Mouse (Mus musculus) adrenal gland, postnatal 10 days (tissue): Measurements from ENCODE around the gene Ankrd11. TPM values are rescaled to one million over a fixed set of nuclear protein-coding genes. Genes with fewer than 3 reads are reported as not detected.
A peak's percentile ranks its signal among the peaks of the same experiment; 100 is the strongest.
"Not testable (repeated sequence)": the region's sequence is repeated elsewhere in the genome, so short reads cannot be mapped to it uniquely, and the experiment has no call there.

Experiments used
- DNase-seq: peaks from one replicate; pipeline ENCODE4 v3.0.0; 2021; ENCODE audit warnings: mixed read lengths
- long read RNA-seq, 2 experiments: library from polyadenylated mRNA; stranded (forward); transcript quantifications; one replicate each; pipeline ENCODE4 v2.0.0; 2021
- total RNA-seq, 2 experiments: library from RNA; stranded (reverse); gene quantifications; 2 replicates each; pipeline ENCODE4 v1.2.3; 2021

The Ankrd11 gene
- total RNA-seq = 100 to 1,000 TPM in 1 of 2 experiments, 10 to 100 TPM in 1; 73.9 to 103 TPM
- long read RNA-seq, experiment 1, partial matches to known transcripts = 61 of 98 reads
- long read RNA-seq, experiment 1, other reads (novel, unspliced or antisense) = 37 of 98 reads
- long read RNA-seq, experiment 2, full-length matches to known transcripts = 1 of 47 reads
- long read RNA-seq, experiment 2, partial matches to known transcripts = 40 of 47 reads
- long read RNA-seq, experiment 2, other reads (novel, unspliced or antisense) = 6 of 47 reads

DNA sequence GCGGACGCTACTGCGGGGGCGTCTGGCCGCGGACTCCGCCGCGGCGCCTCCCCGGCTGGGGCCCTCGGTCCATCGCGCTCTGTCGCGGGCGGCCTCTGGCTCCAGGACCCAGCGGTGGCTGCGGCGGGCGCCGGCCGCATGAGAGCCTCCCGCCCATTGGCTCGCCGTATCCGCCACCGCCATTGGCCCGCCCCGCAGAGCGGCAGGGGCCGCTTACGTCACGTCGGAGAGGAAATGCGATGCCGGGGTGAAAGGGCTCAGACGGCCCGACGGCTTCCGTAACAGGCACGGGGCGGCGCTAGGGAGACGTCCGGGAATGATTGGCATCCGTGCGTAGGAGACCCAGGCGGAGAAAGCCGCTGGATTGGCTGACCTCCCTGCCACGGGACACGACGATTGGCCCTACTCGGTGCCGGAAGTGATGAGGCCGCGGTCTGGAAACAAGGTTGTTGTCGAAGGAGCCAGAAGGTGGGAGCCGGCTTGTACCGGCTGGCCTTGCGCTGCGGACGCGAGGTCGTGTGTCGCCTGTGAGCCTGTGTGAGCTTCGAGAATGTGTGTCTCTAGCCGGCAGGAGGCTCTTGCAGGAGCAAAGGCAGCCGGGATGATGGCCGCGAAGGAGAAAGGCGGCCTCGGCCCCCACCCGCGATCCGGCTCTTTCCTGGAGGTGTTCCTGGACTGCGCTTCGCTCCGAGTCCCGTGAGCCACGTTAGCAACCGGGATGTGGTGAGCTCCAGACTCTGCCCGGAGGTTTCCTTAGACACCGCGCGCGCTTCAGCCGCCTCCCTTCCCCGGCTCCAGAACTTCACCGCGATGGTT, at the start of gene Ankrd11:
Ankrd11 (minus strand) TSS at position 120 of the 816 bp plus-strand sequence.
- peak; percentile 100 for DNase-seq

DNA sequence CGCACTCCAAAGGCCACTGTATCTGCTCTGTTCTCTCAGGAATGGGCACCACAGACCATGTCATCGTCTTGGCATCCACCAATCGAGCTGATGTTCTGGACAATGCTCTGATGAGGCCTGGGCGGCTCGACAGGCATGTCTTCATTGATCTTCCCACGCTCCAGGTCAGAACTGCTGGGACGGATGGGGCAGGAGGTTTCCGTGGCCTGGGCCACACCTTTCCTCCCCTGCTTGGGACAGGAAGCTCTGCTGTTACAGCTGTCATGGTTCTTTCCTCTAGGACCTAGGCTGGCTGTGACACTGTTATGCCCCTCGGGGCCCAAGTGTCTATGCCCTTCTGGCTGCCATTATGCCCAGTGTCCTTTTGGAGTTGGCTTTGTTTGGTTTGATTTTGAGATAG, 45.2 kb upstream of the Ankrd11 start:
- no peak for DNase-seq

DNA sequence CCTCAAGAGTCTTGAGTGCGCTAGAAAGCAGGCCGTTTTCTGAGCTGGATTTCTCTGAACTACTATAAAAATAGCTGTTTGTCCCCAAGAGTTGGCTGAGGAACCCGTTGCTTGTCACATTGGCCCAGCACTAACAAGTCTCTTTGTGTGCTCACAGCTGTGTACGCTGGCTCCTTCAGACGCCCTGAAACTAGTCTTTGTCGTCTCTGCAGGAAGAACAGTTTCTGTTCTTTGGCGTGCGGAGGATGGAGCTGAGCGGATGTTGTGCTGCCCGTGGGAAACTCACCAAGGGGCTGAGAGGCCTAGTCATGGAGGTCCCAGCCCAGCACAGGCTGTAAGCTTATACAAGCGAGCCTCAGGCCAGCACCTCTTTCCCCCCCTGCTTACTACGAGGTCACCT, 41.5 kb upstream of the Ankrd11 start:
- DNase-seq = no peak

DNA sequence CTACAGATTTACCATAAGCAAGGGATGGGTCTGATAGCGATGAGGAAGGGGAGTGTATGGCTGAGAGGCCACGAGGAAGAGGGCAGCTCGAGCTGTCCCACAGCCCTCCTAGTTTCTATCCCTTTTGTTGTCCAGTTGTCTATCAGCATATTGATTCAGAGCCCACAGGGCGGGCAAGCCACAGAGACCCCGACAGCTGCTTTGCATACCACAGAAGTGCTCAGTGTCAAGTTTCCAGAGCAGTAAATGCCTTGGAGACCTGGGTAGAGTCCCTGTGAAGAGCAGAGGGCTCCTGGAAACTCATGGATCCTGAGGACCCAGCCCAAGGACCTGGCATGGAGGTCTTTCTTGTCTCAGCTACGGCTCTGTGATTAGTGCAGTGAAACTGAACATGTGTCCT, 40.9 kb upstream of the Ankrd11 start:
- no peak for DNase-seq

DNA sequence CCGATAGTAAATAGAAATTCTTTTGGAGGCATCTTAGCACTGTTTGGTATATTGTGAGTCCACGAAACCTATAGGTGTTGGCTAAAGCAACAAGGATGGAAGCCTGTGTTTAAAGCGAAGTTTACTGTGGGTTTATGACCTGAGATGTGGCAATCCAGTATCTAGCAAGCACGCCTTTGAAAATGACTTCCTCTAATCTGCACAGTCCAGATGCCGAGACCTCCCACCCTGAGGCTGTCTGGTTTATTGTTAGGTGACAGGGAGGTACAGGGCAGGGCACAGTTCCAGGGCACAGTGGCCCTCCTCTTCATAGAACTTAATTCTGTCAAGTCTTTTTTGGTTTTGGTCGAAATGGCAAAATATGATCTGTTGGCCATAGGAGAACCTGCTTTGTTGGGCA, 35.1 kb upstream of the Ankrd11 start:
- DNase-seq = no peak

DNA sequence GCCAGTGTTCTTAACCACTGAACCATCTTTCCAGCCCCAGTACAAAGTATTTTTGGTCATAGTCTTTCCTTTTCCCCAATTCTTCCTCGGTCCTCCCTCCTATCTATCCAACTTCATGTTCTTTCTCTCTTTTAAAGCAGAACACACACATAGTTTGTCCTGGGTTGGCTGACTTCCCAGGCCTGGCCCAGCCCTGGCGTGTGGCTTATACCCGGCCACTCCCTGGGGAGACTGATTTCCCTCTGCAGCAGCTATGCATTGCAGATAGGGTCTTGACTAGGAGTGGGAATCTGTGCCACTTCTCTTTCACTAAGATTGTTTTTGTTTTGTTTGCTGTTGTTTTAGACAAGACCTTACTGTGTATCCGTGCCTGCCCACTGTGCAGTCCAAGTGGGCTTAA, 29.1 kb upstream of the Ankrd11 start:
- peak; percentile 72 for DNase-seq

DNA sequence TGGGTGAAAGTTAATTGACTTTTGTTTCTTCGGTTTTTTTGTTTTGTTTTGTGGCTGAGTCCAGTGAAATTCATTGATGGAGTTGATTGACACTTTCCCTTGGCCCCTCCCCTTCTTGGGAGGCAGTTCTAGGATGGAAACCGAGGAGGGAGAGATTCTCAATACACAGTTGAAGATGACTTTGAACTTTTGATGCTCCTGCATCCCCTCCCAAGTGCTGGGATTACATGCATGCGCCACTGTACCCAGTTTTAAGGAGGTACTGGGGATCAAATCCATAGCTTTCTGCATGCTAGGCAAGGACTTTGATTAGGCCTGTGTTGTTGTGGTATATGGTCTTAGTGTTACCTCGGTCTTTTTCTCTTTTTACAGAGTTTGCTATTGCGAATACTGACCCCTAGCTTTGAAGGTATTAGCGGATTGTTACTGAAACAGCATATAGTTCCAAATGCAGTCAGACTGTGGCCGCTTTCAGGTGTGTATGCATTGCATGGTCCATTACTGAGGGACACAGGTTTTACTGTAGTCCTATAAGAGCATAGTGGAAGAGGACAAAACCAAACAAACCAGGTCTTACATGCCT, 24.1 kb upstream of the Ankrd11 start:
- DNase-seq = peak; percentile 12

DNA sequence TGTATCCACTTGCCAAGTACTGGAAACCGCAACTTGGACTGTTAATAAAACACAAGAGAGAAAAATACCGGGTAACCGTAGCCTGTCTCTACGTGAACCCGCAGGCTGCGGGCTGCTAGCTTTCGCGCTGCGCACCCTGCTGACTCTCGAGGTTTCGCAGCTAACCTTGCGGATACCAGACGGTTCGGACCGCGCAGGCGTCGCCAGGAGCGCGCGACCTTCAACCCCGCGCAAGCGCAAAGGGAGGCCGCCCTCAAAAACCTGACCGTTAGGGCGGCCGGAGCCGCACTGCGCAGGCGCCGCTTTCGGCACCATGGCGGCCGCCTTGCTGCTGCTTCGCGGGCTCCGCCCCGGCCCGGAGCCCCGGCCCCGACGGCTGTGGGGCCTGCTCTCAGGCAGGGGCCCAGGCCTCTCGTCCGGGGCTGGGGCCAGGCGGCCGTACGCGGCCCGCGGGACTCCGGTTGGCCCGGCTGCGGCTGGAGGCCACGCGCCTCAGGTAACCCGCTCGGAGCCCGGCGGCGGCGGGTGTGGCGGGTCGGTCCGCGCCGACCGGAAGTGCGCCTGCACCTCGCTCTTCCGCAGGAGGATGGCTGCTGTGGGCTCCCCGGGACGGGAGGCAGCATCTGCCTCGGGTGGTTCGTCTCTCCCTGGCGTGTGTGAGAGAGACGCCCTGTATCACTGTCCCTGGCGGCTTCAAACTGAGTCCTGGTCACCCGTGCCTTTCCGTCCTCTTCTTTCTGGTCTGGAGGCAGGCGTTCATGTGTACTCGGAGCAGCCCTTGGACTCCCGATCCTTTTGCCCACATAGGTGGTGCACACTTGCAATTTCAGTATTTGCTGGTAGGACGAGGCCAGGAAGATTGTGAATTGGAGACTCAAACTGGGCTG, 23.4 kb upstream of the Ankrd11 start:
- DNase-seq = peak; percentile 98

DNA sequence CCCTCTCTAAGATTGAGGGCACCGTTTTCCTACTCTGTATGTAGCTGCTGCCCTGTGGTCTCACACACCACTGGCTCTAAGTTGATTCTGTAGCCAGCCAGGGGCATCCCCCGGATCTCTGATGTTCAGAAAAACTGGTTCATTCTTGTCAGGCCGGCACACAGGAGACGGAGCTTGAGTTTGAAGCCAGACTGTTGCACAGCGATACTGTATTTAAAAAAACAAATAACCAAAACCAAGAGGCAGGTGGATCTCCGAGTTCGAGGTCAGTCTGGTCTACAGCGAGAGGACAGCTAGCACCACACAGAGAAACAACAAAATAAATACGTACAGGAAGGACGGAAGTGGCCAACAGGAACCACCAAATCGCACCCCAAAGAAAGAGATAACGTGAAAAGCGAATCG, 22.7 kb upstream of the Ankrd11 start:
- DNase-seq = no peak

DNA sequence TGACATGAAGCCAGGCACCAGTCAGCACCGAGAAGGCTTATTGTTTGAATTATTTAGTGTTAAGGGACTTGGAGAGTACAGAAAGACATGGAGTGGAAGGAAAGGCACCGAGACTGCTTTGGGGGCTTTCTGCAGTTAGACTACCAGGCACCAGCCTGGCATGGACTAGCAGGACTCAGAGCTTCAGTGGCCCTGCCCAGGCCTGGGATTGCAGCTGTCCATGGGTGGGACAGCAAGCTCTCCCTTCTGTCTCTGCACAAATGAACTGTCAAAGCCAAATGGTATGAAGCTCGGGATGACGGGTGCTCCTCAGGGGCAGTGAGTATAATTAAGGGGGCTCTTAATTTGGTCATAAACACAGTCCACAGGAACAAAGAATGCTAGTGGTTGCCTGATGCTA, 22.0 kb upstream of the Ankrd11 start:
- DNase-seq = no peak

DNA sequence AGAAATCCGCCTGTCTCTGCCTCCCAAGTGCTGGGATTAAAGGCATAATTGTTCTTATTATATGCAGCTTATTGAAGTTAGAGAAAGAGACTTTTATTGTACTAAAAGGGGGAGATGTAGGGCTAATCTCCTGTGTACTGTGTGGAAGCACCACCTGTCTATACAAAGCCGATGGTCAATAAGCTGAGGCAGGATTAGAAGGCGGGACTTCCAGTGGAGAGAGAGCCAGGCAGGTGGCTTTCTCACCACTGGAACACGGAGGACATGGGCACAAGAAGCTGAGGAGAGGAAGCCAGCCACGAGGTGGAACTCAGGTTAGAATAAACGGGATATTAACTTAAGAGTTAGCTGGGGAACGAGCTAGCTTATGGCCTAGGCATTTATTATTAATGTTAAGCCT, 20.6 kb upstream of the Ankrd11 start, which contains the start of gene Spg7:
Spg7 (plus strand) TSS at position 222 of the 400 bp plus-strand sequence.
- no peak for DNase-seq

DNA sequence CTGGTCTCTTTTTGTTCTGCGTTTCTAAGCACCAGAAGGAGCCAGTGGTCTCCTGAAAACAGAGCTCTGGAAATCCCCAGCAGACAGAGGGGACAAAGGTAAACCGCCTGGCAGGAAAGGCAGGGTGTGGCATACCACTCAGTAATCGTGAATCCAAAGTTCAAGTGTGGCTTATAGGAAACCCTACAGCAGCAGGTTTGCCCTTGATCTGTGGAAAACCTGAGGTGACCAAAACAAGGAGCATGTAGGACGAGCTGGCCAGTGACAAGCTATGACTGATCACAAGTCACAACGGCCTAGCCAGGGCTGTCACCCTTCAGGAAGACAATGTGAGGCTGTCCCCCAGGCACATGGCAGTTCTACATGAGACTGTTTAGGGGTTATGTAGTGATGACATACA, 9.4 kb upstream of the Ankrd11 start:
- DNase-seq = no peak

DNA sequence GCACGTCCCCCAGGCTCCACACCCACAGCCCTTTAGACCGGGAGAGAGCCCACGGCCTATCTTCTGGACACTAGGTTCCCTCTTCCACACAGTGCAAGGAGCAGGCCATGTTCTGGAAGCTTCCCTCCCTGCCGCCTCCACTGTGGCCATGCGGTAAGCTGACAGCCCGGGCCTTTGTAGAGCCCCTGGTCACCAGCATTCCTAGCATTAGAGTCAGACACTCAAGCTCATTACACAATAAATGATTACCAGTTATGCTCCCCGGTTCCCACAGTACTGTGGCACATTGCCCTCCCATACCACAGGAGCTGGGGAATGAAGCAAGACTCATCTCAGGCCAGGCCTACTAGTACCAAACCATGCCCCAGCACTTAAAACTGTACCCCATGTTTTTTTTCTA, 6.3 kb upstream of the Ankrd11 start:
- no peak for DNase-seq

DNA sequence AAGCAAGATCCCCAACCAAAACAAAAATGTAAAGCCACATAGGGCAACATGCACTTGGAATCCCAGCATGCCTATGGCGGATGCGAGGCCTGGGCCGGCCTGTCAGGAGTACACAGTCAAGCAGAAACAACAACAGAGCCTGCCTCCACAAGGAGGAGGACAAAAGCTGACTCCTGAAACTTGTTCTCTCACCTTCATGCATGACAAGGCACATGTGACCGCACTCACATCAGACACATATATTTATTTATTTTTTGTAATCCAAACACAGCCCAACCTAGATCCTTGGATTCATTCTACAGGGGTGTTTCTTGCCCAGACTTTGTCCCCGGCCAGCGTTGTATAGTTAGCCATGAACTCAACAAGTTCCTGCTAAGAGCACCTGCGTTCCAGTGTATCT, 5.8 kb upstream of the Ankrd11 start:
- no peak for DNase-seq

DNA sequence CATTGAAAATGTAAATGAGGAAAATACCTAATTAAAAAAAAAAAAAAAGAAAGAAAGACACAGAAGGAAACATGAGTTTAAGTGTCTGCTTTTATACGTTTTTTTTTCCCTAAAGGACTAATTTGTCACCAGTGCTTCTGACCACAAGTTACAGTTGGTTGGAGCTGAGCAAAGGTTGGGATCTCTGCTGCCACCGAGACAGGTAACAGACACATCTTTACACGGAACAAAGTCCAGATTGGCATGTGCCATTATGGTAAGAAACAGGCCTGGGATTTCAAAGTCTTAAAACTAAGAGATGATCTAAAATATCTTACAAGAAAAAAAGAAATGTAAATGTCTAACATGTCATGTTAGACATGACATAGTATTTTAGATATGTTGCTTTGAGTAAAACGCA, 4.6 kb upstream of the Ankrd11 start:
- DNase-seq = no peak

DNA sequence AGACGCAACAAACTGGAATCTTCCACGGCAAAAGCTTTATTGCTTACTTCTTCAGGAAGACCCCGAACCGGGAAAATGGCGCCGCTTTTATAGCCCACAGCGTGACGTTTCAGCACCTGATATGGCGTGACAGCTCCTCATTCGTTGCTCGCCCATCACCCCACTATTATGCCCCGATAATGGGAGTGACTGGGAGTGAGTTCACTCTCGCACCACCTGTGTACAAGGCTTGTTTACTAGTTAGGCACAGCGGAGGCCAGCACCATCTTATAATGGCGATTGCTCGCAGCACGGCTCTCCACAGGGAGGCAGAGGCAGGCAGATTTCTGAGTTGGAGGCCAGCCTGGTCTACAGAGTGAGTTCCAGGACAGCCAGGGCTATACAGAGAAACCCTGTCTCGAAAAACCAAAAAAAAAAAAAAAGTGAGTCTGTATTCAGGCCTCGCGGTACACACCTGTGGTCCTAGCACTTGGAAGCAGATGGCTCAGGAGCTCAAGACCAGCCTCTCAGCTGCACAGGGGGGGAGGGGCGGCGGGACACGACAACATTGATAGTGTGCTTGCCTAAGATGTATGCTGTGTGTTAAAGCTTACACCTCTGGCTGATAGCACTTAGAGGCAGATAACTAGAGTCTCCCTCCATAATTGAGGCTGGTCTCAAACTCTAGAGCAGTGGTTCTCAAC, 2.8 kb upstream of the Ankrd11 start:
- not testable (repeated sequence) for DNase-seq

DNA sequence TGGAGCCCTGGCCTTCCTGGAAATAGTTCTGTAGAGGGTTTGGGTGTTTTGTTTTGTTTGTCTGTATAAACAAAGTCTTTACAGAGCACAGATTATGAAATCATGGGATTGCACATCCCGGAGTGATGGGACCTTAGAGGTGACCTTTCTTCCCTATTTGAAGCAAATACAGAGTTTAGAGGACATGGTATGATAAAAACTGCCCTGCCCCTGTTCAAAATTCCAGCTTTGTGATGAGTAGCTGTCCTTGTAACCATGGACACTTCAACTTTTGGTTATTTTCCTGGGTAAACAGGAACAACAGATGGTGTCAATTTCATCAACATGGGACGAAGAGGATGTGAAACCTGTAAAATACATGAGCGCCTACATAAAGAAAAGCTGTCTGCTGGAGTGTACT, 1.9 kb upstream of the Ankrd11 start:
- DNase-seq = no peak

DNA sequence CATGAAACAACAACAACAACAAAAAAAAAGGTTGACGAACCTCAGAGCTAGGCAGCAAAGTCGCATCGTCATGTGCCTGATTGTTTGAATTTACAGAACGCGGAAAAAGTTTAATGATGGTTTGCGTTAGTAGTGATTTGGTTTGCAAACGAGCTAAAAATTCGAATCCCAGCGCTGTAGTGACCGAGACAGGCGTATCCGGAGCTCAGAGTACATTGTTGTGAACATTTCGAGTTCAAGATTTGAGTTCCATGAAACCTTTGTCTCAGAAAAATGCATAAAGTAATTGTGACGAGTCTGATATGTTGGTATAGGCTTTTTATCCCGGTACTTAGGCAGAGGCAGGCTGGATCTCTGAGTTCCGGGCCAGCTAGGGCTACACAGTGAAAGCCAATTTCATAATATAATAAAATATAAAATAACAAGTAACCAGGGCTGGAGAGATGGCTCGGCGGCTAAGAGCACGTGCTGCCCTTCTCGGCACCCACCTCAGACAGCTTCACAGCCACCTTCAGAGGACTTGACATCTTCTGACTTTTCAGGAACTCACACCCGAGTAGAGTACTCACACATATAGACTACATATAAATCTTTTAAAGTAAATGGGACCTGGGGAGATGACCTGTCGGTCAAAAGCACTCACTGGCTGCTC, 1.0 kb upstream of the Ankrd11 start:
- DNase-seq = no peak

DNA sequence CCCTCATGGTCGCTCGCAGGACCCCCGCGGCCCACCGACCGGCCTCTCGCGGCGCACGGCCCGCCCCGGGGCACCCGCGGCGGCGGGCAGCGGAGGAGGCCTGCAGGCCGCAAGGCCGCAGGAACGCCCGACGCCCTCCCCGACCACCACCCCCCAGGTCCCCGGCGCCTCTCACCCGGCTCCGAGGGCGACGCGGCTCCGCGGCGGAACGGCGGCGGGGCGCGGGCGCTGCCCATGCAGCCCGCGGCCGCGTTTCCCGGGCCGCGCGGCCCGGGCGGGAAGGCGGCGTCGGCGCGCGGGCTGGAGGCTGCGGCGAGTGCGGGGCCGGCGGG, 337 bp downstream of the Ankrd11 start:
- DNase-seq = peak; percentile 48

DNA sequence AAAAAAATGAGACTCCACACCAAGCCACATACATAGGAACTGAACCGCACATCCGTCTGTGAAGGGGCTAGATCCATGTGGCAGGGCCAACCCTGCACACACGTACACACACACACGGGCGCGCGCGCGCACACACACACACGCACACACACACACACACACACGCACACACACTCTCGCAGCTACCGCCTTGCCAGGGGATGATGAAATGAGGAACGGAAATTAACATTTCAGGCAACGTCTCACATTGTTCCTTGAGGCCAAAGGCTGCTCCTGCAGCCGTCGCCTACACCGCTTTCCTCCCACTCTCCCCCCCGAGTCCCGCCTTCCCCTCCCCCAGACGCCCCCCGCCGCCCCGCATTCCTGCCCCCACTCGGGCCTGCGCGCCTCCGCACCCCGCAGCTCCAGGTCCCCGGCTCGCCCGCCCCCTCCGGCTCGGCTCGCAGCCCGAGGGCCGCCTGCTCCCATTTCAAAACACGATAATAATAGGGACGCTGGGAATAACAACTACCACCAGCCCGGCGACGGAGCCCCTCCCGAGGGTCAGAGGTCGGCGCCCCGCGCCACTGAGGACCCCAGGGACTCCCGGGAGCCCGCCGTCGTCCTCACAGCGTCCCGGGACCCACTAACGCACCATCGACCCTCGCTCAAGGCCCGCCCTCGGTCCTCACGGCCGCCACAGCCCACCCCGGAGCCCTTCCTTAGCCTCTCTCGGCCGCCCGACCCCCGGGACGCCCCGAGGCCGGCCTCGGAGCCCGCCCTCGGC, 886 bp downstream of the Ankrd11 start:
- peak; percentile 71 for DNase-seq
